Mouse (Mus musculus) liver, embryonic 13.5 days (tissue): ENCODE measurements around the gene Boc. TPM values are rescaled to one million over a fixed set of nuclear protein-coding genes. Genes with fewer than 3 reads are reported as not detected.
A peak's percentile ranks its signal among the peaks of the same experiment; 100 is the strongest.
"Not testable (repeated sequence)": the region's sequence is repeated elsewhere in the genome, so short reads cannot be mapped to it uniquely, and the experiment has no call there.

Source experiments
- ATAC-seq: fragments of 200-750 bp; cut with Nextera tagmentation; 2 replicates; pipeline ENCODE4 v1.8.0; 2017; ENCODE audit warnings: low read depth, mild to moderate bottlenecking, moderate number of reproducible peaks, moderate library complexity
- DNase-seq: peaks from one replicate; pipeline ENCODE4 v3.0.0; 2022
- H3K27ac ChIP-seq: fragments of 300-500 bp; sonication (generic); 2 replicates; pipeline ENCODE4 v1.5.1; 2015; ENCODE audit warnings: moderate library complexity, mild to moderate bottlenecking, inconsistent platforms
- H3K27me3 ChIP-seq: fragments of 300-500 bp; sonication (generic); 2 replicates; pipeline ENCODE4 v1.6.1; 2015; ENCODE audit warnings: mild to moderate bottlenecking, inconsistent platforms
- H3K36me3 ChIP-seq: fragments of 300-500 bp; sonication (generic); 2 replicates; pipeline ENCODE4 v1.6.1; 2015; ENCODE audit warnings: mild to moderate bottlenecking, inconsistent platforms
- H3K4me1 ChIP-seq: fragments of 300-500 bp; sonication (generic); replicated peaks from 2 replicates; pipeline ENCODE4 v1.6.1; 2015; ENCODE audit warnings: inconsistent platforms
- H3K4me2 ChIP-seq: fragments of 300-500 bp; sonication (generic); 2 replicates; pipeline ENCODE4 v1.6.1; 2015; ENCODE audit warnings: inconsistent platforms, mild to moderate bottlenecking, moderate library complexity
- H3K4me3 ChIP-seq: fragments of 300-500 bp; sonication (generic); replicated peaks from 2 replicates; pipeline ENCODE4 v1.5.1; 2015; ENCODE audit warnings: mild to moderate bottlenecking, inconsistent platforms
- H3K9ac ChIP-seq: fragments of 300-500 bp; sonication (generic); 2 replicates; pipeline ENCODE4 v1.6.1; 2015; ENCODE audit warnings: mild to moderate bottlenecking, inconsistent platforms
- H3K9me3 ChIP-seq: fragments of 300-500 bp; sonication (generic); replicated peaks from 2 replicates; pipeline ENCODE4 v1.6.1; 2016; ENCODE audit warnings: inconsistent platforms
- WGBS: fragments of 180-500 bp; shearing (Covaris S2); methylation state at CpG from one replicate; pipeline ENCODE4 v1.1.7; 2015; ENCODE audit not compliant: insufficient replicate concordance; 5-methylcytosine and 5-hydroxymethylcytosine counted together
- polyA plus RNA-seq: library from polyadenylated mRNA; unstranded; fragments of >200 nt; fragmentation: Nextera tagmentation; extraction: Ambion mirVana; gene quantifications from 2 replicates; pipeline ENCODE4 v1.2.1, GENCODE M21; 2015

Boc gene
- polyA plus RNA-seq, 1 experiment from 2014 or later: 0.65 TPM

DNA sequence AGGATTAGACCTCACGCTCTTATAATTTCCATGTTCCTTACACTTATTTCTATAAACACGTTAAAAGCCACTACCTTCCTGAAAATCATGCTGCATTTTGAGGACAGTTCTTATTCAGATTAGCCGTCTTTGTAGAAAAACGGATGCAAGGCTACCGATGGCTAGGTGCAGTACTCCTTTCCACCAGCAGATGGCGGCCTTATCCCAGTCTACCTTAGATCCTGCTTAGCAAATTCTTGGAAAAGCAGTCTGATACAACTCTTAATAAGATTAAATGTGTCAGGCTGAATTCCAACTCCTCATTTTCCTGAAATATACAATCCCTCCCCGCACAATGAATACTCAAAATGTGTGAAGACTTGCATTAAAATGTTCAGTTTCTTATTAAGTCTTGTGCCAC lies 74.6 kb downstream of the Boc start:
- DNase-seq (peak; percentile 35), ATAC-seq (no peak)
- H3K27me3 ChIP-seq: no peaks in the 10 kb centered on the region
- no peak overlapping the region for H3K4me3 ChIP-seq
- 5% methylated on average over 7 of the region's 7 CpGs for WGBS
- no peaks in the 10 kb centered on the region for H3K36me3 ChIP-seq
- no peak overlapping the region for H3K9ac ChIP-seq
- no peak overlapping the region for H3K27ac ChIP-seq
- no peaks in the 10 kb centered on the region for H3K4me1 ChIP-seq
- H3K9me3 ChIP-seq: no peaks in the 10 kb centered on the region
- H3K4me2 ChIP-seq: no peak overlapping the region

DNA sequence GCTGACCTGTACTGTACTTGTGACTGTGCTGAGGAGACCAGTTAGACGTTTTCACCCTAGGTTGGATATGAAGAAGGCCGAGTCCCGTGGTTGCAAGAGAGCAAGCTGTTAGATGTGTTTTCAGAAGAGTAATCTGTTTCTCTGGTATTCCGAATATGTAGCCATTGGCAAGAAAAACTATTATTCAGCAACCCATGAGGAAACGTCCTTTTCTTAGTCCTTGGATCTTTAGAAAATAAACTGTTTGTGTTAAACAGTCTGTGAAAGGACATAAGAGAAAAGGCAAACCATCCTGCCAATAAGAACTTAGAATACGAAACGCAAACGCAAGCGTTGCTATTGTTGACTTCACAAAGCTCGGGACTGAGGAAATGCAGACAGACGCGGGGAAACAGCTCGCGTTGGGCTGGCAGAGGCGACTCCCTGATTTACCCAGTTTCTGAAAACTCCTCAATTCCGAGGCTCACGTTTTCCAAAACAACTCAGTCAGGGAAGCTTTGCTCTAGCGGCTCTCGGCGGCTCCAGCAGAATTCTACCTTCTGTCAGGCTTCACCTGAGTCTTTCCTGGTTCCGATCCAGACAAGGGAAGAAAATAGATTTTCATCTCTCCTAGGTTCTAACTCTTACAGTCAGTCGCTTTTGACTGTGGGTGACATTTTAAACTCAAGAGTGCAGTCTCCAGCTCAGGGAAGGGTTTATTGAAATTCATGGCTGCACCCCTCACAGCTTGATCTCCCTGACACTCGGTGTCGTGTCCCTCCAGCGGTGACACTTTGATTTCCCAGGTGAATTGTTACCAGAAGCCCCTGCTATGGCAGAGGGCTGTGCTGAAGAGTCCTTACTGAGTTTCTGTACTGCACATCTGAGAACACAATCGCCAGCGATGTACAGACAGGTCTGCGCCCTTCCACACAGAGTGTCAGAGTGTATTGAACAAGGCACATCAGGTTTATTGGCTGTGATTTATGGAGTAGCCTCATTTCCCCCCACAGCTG lies 76.8 kb downstream of the Boc start:
- Histone ChIP-seq H3K27me3 (no peaks in the 10 kb centered on the region), H3K9me3 (no peaks in the 10 kb centered on the region), H3K4me3 (no peak overlapping the region), H3K4me2 (no peak overlapping the region), H3K27ac (no peak overlapping the region), H3K4me1 (no peaks in the 10 kb centered on the region), H3K36me3 (no peaks in the 10 kb centered on the region), H3K9ac (no peak overlapping the region)
- DNase-seq (no peak), ATAC-seq (no peak)
- WGBS: 40% methylated on average over 28 of the region's 28 CpGs

DNA sequence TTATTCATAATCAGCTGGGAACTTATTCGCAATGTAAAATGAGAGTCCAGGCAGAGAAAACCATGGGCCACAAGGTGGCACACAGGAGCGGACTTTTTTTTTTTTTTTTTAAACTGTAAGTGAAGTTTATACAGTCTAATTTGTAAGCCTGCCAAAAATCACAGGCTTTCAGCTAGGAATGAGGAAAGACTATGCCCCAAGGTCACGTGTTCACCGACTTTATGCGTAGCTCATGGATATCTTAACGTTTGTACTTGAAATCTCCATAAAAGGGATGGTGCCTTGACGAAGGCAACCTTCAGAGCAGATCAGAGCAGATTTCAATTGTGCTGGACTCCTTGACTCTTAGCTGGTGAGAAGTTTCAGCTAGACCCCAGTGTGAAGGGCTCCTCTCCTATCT lies 78.1 kb downstream of the Boc start:
- ATAC-seq (no peak), DNase-seq (no peak)
- H3K27me3 ChIP-seq: no peaks in the 10 kb centered on the region
- WGBS: 53% methylated on average over 7 of the region's 7 CpGs
- H3K36me3 ChIP-seq: no peaks in the 10 kb centered on the region
- no peak overlapping the region for H3K4me2 ChIP-seq
- no peak overlapping the region for H3K9ac ChIP-seq
- H3K27ac ChIP-seq: no peak overlapping the region
- no peaks in the 10 kb centered on the region for H3K9me3 ChIP-seq
- H3K4me1 ChIP-seq: no peaks in the 10 kb centered on the region
- no peak overlapping the region for H3K4me3 ChIP-seq

DNA sequence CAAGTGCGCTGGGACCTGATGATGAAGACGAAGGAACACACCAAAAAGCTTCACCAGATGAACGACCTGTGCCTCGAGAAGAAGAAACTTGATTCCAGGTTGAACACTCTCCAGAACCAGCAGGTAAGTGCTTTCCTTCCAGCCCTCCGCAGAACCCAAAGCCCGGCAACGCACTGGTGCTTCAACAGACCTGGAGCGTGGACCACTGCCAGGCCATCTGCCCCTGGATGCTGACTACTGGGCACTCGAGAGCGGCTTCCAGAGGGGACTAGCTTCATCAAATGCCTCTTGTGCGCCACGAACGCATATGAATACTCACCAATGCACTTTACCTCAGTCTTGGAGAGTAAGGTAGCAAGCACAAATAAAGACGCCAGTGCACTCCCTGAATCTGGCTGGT lies 78.8 kb downstream of the Boc start:
- no peak overlapping the region for H3K4me2 ChIP-seq
- no peak overlapping the region for H3K27ac ChIP-seq
- H3K9ac ChIP-seq: no peak overlapping the region
- no peaks in the 10 kb centered on the region for H3K36me3 ChIP-seq
- H3K9me3 ChIP-seq: no peaks in the 10 kb centered on the region
- no peaks in the 10 kb centered on the region for H3K27me3 ChIP-seq
- H3K4me3 ChIP-seq: no peak overlapping the region
- DNase-seq: no peak
- H3K4me1 ChIP-seq: no peaks in the 10 kb centered on the region
- no peak for ATAC-seq
- 70% methylated on average over 14 of the region's 14 CpGs for WGBS

DNA sequence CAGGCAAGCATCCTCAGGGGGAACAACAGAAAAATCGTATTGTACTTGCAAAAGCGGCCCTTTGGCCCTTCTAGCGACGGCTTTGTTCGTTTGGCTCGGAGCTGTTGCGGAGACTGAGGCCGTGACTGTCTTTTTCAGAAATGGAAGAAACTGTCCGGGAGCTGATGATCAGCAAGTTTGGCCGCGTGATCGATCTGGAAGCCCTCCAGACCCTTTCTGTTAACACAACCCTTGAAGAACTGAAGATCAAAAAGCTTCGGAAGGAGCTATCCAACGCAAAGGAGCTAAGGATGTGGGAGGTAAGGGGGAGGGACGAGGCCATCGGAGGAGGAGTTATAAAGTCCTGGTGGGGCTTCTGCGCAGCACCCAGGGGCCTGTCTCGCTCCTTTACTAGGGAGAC lies 79.9 kb downstream of the Boc start:
- H3K9me3 ChIP-seq: no peaks in the 10 kb centered on the region
- 37% methylated on average over 18 of the region's 18 CpGs for WGBS
- ATAC-seq: no peak
- H3K9ac ChIP-seq: no peak overlapping the region
- no peaks in the 10 kb centered on the region for H3K27me3 ChIP-seq
- no peaks in the 10 kb centered on the region for H3K36me3 ChIP-seq
- H3K4me3 ChIP-seq: no peak overlapping the region
- DNase-seq: no peak
- H3K27ac ChIP-seq: no peak overlapping the region
- no peak overlapping the region for H3K4me2 ChIP-seq
- no peaks in the 10 kb centered on the region for H3K4me1 ChIP-seq

DNA sequence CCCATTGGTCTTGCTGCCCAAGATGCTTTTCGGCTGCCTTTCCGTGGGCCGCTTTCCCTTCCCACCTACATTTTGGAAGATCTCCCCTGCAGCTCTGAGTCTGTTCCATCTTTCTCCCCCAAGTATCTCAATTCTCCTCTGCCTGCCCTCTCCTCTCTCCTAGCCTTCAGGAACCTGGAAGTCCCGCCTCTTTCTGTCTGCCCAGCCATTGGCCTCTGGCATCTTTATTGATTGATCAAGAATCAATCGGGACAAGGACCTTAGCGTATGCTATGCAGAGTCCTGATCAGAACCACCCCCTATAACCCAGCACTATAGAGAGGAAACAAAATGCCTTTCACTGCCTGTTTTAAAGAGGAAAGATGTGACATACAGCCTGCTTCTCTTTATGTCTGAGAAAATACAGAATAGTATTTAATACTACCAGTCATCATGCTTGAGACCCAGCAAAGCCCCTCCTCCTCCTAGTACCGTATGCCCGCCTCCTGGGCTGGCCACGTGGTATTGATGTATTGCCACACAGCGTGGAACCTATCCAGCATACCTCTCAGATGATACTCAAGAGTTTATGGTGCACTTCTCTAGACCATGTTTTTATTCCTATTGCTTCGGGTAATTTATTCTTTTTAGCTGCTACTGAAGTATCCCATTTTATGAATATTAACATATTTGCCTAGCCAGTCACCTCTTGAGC lies 82.9 kb downstream of the Boc start:
- Histone ChIP-seq H3K4me2 (no peak overlapping the region), H3K4me3 (no peak overlapping the region), H3K27ac (no peak overlapping the region), H3K9ac (no peak overlapping the region), H3K4me1 (no peaks in the 10 kb centered on the region), H3K27me3 (no peaks in the 10 kb centered on the region), H3K9me3 (no peaks in the 10 kb centered on the region), H3K36me3 (no peaks in the 10 kb centered on the region)
- DNase-seq (peak; percentile 29), ATAC-seq (no peak)
- WGBS: 71% methylated on average over 11 of the region's 11 CpGs

DNA sequence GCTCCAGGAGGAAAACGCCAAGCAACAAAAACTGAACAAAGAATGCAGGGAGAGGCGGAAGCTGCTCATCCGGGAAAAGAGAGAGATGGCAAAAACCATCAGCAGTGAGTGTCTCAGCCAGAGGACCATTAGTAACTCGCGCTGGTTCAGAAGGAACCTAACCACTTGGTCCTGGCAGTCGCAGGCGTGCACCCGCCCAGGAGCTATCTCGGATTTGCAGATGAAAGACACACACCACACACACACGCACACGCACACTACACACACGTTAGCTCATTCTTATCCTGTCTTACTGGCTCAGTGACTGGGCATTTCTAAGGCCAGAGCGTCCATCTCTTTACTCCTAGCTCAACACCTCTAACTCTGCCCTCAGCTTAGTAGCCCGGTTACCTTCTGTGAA lies 83.4 kb downstream of the Boc start:
- ATAC-seq (no peak), DNase-seq (peak; percentile 68)
- no peak overlapping the region for H3K9ac ChIP-seq
- no peaks in the 10 kb centered on the region for H3K4me1 ChIP-seq
- no peaks in the 10 kb centered on the region for H3K36me3 ChIP-seq
- 62% methylated on average over 14 of the region's 14 CpGs for WGBS
- H3K27me3 ChIP-seq: no peaks in the 10 kb centered on the region
- H3K9me3 ChIP-seq: no peaks in the 10 kb centered on the region
- no peak overlapping the region for H3K4me2 ChIP-seq
- H3K27ac ChIP-seq: no peak overlapping the region
- H3K4me3 ChIP-seq: no peak overlapping the region

DNA sequence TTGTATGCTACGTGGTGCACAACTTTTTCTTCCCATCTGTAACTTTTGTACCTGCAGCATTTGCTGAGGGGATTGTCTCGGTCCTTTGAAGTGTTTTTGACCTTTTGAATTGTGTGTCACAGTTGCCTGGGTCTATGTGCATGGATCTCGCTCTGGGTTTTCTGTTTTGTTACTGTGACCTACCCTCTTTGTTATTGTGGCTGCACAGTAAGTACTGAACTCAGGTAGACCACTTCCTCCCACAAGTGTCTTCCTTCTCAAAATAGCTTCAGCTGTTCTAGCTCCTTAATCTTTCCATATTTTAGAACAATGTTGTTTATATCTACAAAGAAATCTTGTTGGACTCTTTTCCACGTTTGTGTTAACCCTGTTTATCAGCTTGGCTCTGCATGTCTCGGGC lies 97.8 kb downstream of the Boc start:
- H3K9me3 ChIP-seq: no peaks in the 10 kb centered on the region
- 47% methylated on average over 5 of the region's 5 CpGs for WGBS

DNA sequence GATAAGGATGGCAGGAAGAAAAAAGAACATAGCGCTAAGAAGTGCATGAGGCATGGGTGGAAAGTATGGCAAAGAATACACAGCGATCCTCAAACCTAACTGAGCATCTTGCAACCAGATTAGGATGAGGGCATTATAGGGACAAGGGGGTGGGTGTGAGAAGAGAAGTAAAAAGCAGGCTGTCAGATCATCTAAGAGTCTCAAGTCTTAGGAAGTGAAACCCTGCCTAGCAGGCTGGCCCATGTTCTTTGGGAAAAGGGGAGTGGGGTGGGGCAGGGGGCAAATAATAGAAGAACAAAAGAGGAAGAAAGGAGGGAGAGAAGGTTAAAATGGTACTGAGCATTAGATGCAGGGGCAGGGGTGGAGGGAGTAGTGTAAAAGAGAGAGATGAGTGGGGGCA lies 99.9 kb downstream of the Boc start:
- Histone ChIP-seq H3K4me1 (no peaks in the 10 kb centered on the region), H3K4me2 (no peak overlapping the region), H3K36me3 (no peaks in the 10 kb centered on the region), H3K4me3 (no peak overlapping the region), H3K9ac (no peak overlapping the region), H3K9me3 (no peaks in the 10 kb centered on the region), H3K27ac (no peak overlapping the region), H3K27me3 (no peaks in the 10 kb centered on the region)
- DNase-seq (no peak), ATAC-seq (no peak)
- 68% methylated on average over 2 of the region's 2 CpGs for WGBS

More for the DNA sequence above, 97.8 kb downstream of the Boc start:
- DNase-seq: no peak
- H3K4me3 ChIP-seq: no peak overlapping the region
- H3K4me1 ChIP-seq: no peaks in the 10 kb centered on the region
- H3K27me3 ChIP-seq: no peaks in the 10 kb centered on the region
- no peaks in the 10 kb centered on the region for H3K36me3 ChIP-seq
- ATAC-seq: no peak
- H3K4me2 ChIP-seq: no peak overlapping the region
- H3K27ac ChIP-seq: no peak overlapping the region
- H3K9ac ChIP-seq: no peak overlapping the region

DNA sequence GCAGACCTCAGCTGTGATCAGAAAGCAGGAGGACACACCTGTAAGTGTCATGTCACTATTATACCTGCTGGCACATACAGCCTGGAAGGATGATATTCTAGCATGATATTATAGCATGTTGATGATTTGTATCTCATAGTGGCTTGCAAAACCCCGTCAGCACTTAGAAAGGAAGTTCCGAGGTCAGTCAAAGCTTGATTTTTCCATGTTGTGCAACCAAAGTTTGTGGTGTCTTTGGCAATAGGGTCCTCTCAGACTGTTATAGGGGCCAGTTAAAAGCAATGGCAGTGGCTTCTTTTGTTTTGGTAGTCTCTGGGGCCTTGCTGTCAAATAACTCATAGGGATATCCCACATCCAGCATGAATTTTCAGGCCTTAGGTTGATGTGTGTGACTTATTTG lies 100.8 kb downstream of the Boc start:
- Histone ChIP-seq H3K4me1 (no peaks in the 10 kb centered on the region), H3K9ac (no peak overlapping the region), H3K4me2 (no peak overlapping the region), H3K4me3 (no peak overlapping the region), H3K27me3 (no peaks in the 10 kb centered on the region), H3K27ac (no peak overlapping the region), H3K9me3 (no peaks in the 10 kb centered on the region), H3K36me3 (no peaks in the 10 kb centered on the region)
- WGBS: 38% methylated on average over 2 of the region's 2 CpGs
- no peak for ATAC-seq
- DNase-seq: no peak

DNA sequence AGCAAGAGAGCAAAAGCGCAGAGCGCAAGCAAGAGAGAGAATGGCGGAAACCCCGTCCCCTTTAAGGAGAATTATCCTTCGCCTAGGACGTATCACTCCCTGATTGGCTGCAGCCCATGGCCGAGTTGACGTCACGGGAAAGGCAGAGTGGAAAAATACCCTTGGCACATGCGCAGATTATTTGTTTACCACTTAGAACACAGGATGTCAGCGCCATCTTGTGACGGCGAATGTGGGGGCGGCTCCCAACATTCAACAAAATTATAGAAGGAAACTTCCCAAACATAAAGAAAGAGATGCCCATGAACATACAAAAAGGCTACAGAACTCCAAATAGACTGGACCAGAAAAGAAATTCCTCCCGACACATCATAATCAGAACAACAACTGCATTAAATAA lies 116.8 kb downstream of the Boc start:
- 89% methylated on average over 15 of the region's 15 CpGs for WGBS
- not testable (repeated sequence) for DNase-seq, ATAC-seq, H3K4me2 ChIP-seq, H3K36me3 ChIP-seq, H3K4me3 ChIP-seq, H3K27ac ChIP-seq, H3K4me1 ChIP-seq, H3K27me3 ChIP-seq, H3K9ac ChIP-seq, H3K9me3 ChIP-seq
